Mouse (Mus musculus) erythroblast, embryonic 14.5 days (primary cell): ENCODE results near the gene Dnajb13.

ENCODE experiments used
- GATA1 ChIP-seq: IDR thresholded peaks from 2 replicates; pipeline ENCODE4 v1.6.1; 2012; ENCODE audit warnings: low read length, inconsistent platforms, mixed read lengths
- TAL1 ChIP-seq: IDR thresholded peaks from 3 replicates; pipeline ENCODE4 v1.6.1; 2012; ENCODE audit warnings: low read length, inconsistent platforms, mixed read lengths

GRCm38 (mm10) chr7:100461621-100462151 is 53.1 kb downstream of the Dnajb13 start:
- TF ChIP-seq TAL1 (no peak), GATA1 (no peak)
